Mouse (Mus musculus): ENCODE results near the gene Slc1a2. TPM values are rescaled to one million over a fixed set of nuclear protein-coding genes. Genes with fewer than 3 reads are reported as not detected.

Slc1a2 gene
- polyA plus RNA-seq, 1 experiment from 2014 or later: 18.8 TPM

GRCm38 (mm10) chr2:102638690-102639089 lies 19.8 kb upstream of the Slc1a2 start:
- Histone ChIP-seq H3K36me3 (no peaks in the 10 kb centered on the region), H3K4me2 (no peak overlapping the region), H3K27ac (replicated peaks) (0 out of 2 replicates have a peak overlapping the region, but pooled peaks have one; percentile 33), H3K4me3 (no peak overlapping the region), H3K9me3 (no peaks in the 10 kb centered on the region), H3K4me1 (replicated peaks) (peaks cover 10% of the 10 kb centered on the region), H3K9ac (no peak overlapping the region), H3K27me3 (no peaks in the 10 kb centered on the region)
- WGBS: 41% methylated on average over 2 of the region's 2 CpGs
- ATAC-seq (ENCODE audit: low read depth): no peak

GRCm38 (mm10) chr2:102648845-102649500 lies 9.5 kb upstream of the Slc1a2 start:
- WGBS: 86% methylated on average over 10 of the region's 10 CpGs
- 0 out of 2 replicates have a peak overlapping the region, but pooled peaks have one; percentile 7 for H3K27ac ChIP-seq (replicated peaks)
- no peak for ATAC-seq (ENCODE audit: low read depth)
- no peaks in the 10 kb centered on the region for H3K27me3 ChIP-seq
- no peak overlapping the region for H3K9ac ChIP-seq
- no peaks in the 10 kb centered on the region for H3K9me3 ChIP-seq
- no peaks in the 10 kb centered on the region for H3K36me3 ChIP-seq
- no peak overlapping the region for H3K4me2 ChIP-seq
- peaks cover 5% of the 10 kb centered on the region; the same call in 1 of the 2 replicates for H3K4me1 ChIP-seq (replicated peaks)
- H3K4me3 ChIP-seq: no peak overlapping the region

GRCm38 (mm10) chr2:102650322-102650721 lies 8.1 kb upstream of the Slc1a2 start:
- H3K27ac ChIP-seq (replicated peaks): no peak overlapping the region
- H3K27me3 ChIP-seq: no peaks in the 10 kb centered on the region
- no peak overlapping the region for H3K4me2 ChIP-seq
- no peaks in the 10 kb centered on the region for H3K9me3 ChIP-seq
- ATAC-seq (ENCODE audit: low read depth): no peak
- H3K36me3 ChIP-seq: no peaks in the 10 kb centered on the region
- no peak overlapping the region for H3K4me3 ChIP-seq
- no peak overlapping the region for H3K9ac ChIP-seq
- peaks cover 5% of the 10 kb centered on the region; the same call in 1 of the 2 replicates for H3K4me1 ChIP-seq (replicated peaks)
- 85% methylated on average over 4 of the region's 4 CpGs for WGBS

GRCm38 (mm10) chr2:102655966-102656725 lies 2.3 kb upstream of the Slc1a2 start:
- Histone ChIP-seq H3K4me2 (no peak overlapping the region), H3K4me3 (no peak overlapping the region), H3K9me3 (no peaks in the 10 kb centered on the region), H3K4me1 (replicated peaks) (peaks cover 46% of the 10 kb centered on the region), H3K9ac (no peak overlapping the region), H3K36me3 (no peaks in the 10 kb centered on the region), H3K27ac (replicated peaks) (peak overlapping the region; percentile 65), H3K27me3 (peaks cover 6% of the 10 kb centered on the region)
- WGBS: 15% methylated on average over 8 of the region's 8 CpGs
- ATAC-seq (ENCODE audit: low read depth): peak; percentile 32; the same call in 1 of the 2 replicates

GRCm38 (mm10) chr2:102657726-102658125 lies 733 bp upstream of the Slc1a2 start:
- peak overlapping the region; percentile 96 for H3K27ac ChIP-seq (replicated peaks)
- H3K4me3 ChIP-seq: peak overlapping the region; percentile 77
- 0% methylated on average over 6 of the region's 7 CpGs for WGBS
- H3K27me3 ChIP-seq: peaks cover 6% of the 10 kb centered on the region
- peak overlapping the region; percentile 96 for H3K9ac ChIP-seq
- peak; percentile 36; the same call in 1 of the 2 replicates for ATAC-seq (ENCODE audit: low read depth)
- peak overlapping the region; percentile 87 for H3K4me2 ChIP-seq
- no peaks in the 10 kb centered on the region for H3K36me3 ChIP-seq
- H3K9me3 ChIP-seq: no peaks in the 10 kb centered on the region
- H3K4me1 ChIP-seq (replicated peaks): peaks cover 62% of the 10 kb centered on the region

GRCm38 (mm10) chr2:102658661-102659520 lies 432 bp downstream of the Slc1a2 start:
- peaks cover 73% of the 10 kb centered on the region for H3K4me1 ChIP-seq (replicated peaks)
- WGBS: under 1% methylated on average over 80 of the region's 80 CpGs
- H3K4me3 ChIP-seq: peak overlapping the region; percentile 77
- peak overlapping the region; percentile 87 for H3K4me2 ChIP-seq
- ATAC-seq (ENCODE audit: low read depth): peak; percentile 83
- peak overlapping the region; percentile 96 for H3K9ac ChIP-seq
- H3K36me3 ChIP-seq: no peaks in the 10 kb centered on the region
- H3K27me3 ChIP-seq: peaks cover 6% of the 10 kb centered on the region
- no peaks in the 10 kb centered on the region for H3K9me3 ChIP-seq
- H3K27ac ChIP-seq (replicated peaks): peak overlapping the region; percentile 96

GRCm38 (mm10) chr2:102659521-102659830 lies 1.0 kb downstream of the Slc1a2 start:
- under 1% methylated on average over 10 of the region's 10 CpGs for WGBS
- peak overlapping the region; percentile 87 for H3K4me2 ChIP-seq
- H3K9me3 ChIP-seq: no peaks in the 10 kb centered on the region
- ATAC-seq (ENCODE audit: low read depth): peak; percentile 32; the same call in 1 of the 2 replicates
- H3K9ac ChIP-seq: peak overlapping the region; percentile 96
- peak overlapping the region; percentile 77 for H3K4me3 ChIP-seq
- H3K27me3 ChIP-seq: peaks cover 6% of the 10 kb centered on the region
- H3K4me1 ChIP-seq (replicated peaks): peaks cover 79% of the 10 kb centered on the region
- H3K36me3 ChIP-seq: no peaks in the 10 kb centered on the region
- H3K27ac ChIP-seq (replicated peaks): peak overlapping the region; percentile 96

- 30% methylated on average over 2 of the region's 2 CpGs for WGBS
- no peaks in the 10 kb centered on the region for H3K36me3 ChIP-seq
- H3K4me2 ChIP-seq: peak overlapping the region; percentile 87
- H3K9me3 ChIP-seq: no peaks in the 10 kb centered on the region
- H3K9ac ChIP-seq: peak overlapping the region; percentile 96
- H3K27ac ChIP-seq (replicated peaks): peak overlapping the region; percentile 96
- no peak for ATAC-seq (ENCODE audit: low read depth)
- H3K27me3 ChIP-seq: peaks cover 6% of the 10 kb centered on the region
- peaks cover 75% of the 10 kb centered on the region for H3K4me1 ChIP-seq (replicated peaks)
- peak overlapping the region; percentile 77 for H3K4me3 ChIP-seq
Measured at GRCm38 (mm10) chr2:102661052-102661451, 2.6 kb downstream of the Slc1a2 start.

GRCm38 (mm10) chr2:102662911-102663310 lies 4.5 kb downstream of the Slc1a2 start:
- Histone ChIP-seq H3K4me1 (replicated peaks) (peaks cover 68% of the 10 kb centered on the region), H3K9ac (peak overlapping the region; percentile 96), H3K4me3 (peak overlapping the region; percentile 15; the same call in 1 of the 2 replicates), H3K36me3 (no peaks in the 10 kb centered on the region), H3K9me3 (no peaks in the 10 kb centered on the region), H3K4me2 (peak overlapping the region; percentile 87), H3K27me3 (peaks cover 6% of the 10 kb centered on the region), H3K27ac (replicated peaks) (peak overlapping the region; percentile 96)
- WGBS: 30% methylated on average over 9 of the region's 9 CpGs
- peak; percentile 10; the same call in 1 of the 2 replicates for ATAC-seq (ENCODE audit: low read depth)

- H3K36me3 ChIP-seq: no peaks in the 10 kb centered on the region
- ATAC-seq (ENCODE audit: low read depth): no peak
- 15% methylated on average over 6 of the region's 6 CpGs for WGBS
- H3K4me2 ChIP-seq: peak overlapping the region; percentile 87
- H3K27me3 ChIP-seq: peaks cover 6% of the 10 kb centered on the region
- H3K9ac ChIP-seq: peak overlapping the region; percentile 96
- peak overlapping the region; percentile 15 for H3K4me3 ChIP-seq
- H3K27ac ChIP-seq (replicated peaks): peak overlapping the region; percentile 96
- peaks cover 67% of the 10 kb centered on the region for H3K4me1 ChIP-seq (replicated peaks)
- H3K9me3 ChIP-seq: no peaks in the 10 kb centered on the region
Measured at GRCm38 (mm10) chr2:102663339-102663738, 4.9 kb downstream of the Slc1a2 start.

- Histone ChIP-seq H3K27me3 (peaks cover 6% of the 10 kb centered on the region), H3K4me1 (replicated peaks) (peaks cover 71% of the 10 kb centered on the region), H3K36me3 (no peaks in the 10 kb centered on the region), H3K4me3 (0 out of 2 replicates have a peak overlapping the region, but pooled peaks have one; percentile 15), H3K27ac (replicated peaks) (peak overlapping the region; percentile 96), H3K9ac (peak overlapping the region; percentile 42), H3K9me3 (no peaks in the 10 kb centered on the region), H3K4me2 (peak overlapping the region; percentile 87)
- WGBS: 35% methylated on average over 3 of the region's 3 CpGs
- no peak for ATAC-seq (ENCODE audit: low read depth)
Measured at GRCm38 (mm10) chr2:102663865-102664264, 5.4 kb downstream of the Slc1a2 start.

All from neural tube, embryonic 13.5 days (tissue).